Mouse (Mus musculus) brain, embryonic 14.5 days (tissue): Measurements from ENCODE around the gene Kcnk3. TPM values are rescaled to one million over a fixed set of nuclear protein-coding genes. Genes with fewer than 3 reads are reported as not detected.

Experiments used
- DNase-seq: peaks from one replicate; pipeline ENCODE4 v3.0.0-alpha.2; 2011; ENCODE audit warnings: low read depth
- CTCF ChIP-seq: fragments of 200-500 bp; IDR thresholded peaks from 2 replicates; pipeline ENCODE4 v1.5.1; 2012; ENCODE audit warnings: inconsistent platforms, mild to moderate bottlenecking, moderate library complexity, borderline replicate concordance; ENCODE audit not compliant: insufficient read depth, insufficient read length; ENCODE audit errors: extremely low read depth
- POLR2A ChIP-seq: fragments of 200-500 bp; IDR thresholded peaks from 2 replicates; pipeline ENCODE4 v1.6.1; 2012; ENCODE audit warnings: mild to moderate bottlenecking, inconsistent platforms, borderline replicate concordance; ENCODE audit not compliant: poor library complexity, insufficient read depth, insufficient read length, severe bottlenecking; ENCODE audit errors: extremely low read depth
- polyA plus RNA-seq: library from polyadenylated mRNA; depleted of rRNA; stranded (reverse); fragments of >200 nt; gene quantifications from 2 replicates; pipeline ENCODE4 v1.2.3, GENCODE M21; 2012

The Kcnk3 gene
- polyA plus RNA-seq, 1 experiment, result 10.9 TPM

- no peak for TF ChIP-seq CTCF
- TF ChIP-seq POLR2A, result no peak
Observed at GRCm38 (mm10) chr5:30618376-30619003, 30.5 kb downstream of the Kcnk3 start.

DNA sequence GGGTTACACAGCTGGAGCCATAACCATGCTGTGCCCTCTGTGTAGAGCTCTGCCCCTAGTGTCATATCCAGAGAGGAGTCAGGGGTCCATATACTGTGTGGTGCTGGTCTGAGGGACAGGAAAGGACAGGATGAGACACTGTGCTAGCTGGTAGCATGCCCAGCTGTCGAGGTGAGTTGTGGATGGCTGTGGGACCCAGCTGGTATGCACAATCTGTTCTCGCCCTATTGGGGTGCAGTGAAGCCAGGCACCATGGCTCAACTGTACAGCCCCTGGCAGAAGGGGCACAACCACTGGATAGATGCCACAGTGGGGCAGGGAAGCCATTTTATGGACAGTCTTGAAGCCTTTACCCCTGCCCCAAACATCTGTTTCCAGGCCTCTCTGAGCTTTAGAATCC lies 31.2 kb downstream of the Kcnk3 start:
- no peak for DNase-seq
- TF ChIP-seq POLR2A (no peak), CTCF (no peak)

More at GRCm38 (mm10) chr5:30618376-30619003, 30.5 kb downstream of the Kcnk3 start:
- no peak for DNase-seq

- no peak for DNase-seq
Observed at GRCm38 (mm10) chr5:30620567-30620966, 32.6 kb downstream of the Kcnk3 start.

GRCm38 (mm10) chr5:30621211-30621790 lies 33.3 kb downstream of the Kcnk3 start:
- TF ChIP-seq CTCF (no peak), POLR2A (no peak)
- no peak for DNase-seq

More at GRCm38 (mm10) chr5:30620567-30620966, 32.6 kb downstream of the Kcnk3 start:
- TF ChIP-seq POLR2A (no peak), CTCF (no peak)

DNA sequence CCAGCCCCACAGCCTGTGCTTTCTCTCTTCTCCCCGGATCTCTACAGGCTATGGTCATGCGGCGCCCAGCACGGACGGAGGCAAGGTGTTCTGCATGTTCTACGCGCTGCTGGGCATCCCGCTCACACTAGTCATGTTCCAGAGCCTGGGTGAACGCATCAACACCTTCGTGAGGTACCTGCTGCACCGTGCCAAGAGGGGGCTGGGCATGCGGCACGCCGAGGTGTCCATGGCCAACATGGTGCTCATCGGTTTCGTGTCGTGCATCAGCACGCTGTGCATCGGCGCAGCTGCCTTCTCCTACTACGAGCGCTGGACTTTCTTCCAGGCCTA lies 33.8 kb downstream of the Kcnk3 start:
- DNase-seq, result no peak
- TF ChIP-seq POLR2A, result no peak
- TF ChIP-seq CTCF, result no peak

- peak; percentile 52 for DNase-seq
- peak; percentile 8; the same call in 1 of the 2 replicates for TF ChIP-seq CTCF
- TF ChIP-seq POLR2A, result no peak
Observed at GRCm38 (mm10) chr5:30622177-30622840, 34.3 kb downstream of the Kcnk3 start.

- TF ChIP-seq CTCF (no peak), POLR2A (no peak)
- no peak for DNase-seq
Observed at GRCm38 (mm10) chr5:30622841-30623185, 34.8 kb downstream of the Kcnk3 start.

GRCm38 (mm10) chr5:30623380-30623779 lies 35.4 kb downstream of the Kcnk3 start:
- no peak for DNase-seq
- TF ChIP-seq POLR2A (no peak), CTCF (no peak)

DNA sequence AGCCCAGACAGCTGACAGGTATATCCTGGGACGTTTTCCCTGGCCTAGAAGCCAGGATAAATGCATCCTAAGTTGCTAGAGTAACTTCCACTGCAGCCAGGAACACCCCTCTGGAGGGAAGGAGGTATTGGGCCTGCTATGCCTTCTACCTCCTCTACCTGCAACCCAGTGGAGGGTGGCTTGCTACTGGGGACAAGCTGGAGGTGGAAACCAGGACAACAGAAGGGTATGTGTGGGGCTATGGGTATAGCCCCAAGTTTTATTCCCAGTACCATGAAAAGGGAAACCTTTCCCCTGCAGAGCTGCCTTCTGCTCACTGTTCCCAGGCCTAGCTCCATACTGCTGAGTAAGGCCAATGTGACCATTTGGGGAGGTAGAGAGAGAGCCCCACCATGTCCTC lies 36.3 kb downstream of the Kcnk3 start:
- no peak for TF ChIP-seq POLR2A
- no peak for DNase-seq

GRCm38 (mm10) chr5:30624908-30625307 lies 36.9 kb downstream of the Kcnk3 start:
- no peak for DNase-seq
- TF ChIP-seq CTCF (no peak), POLR2A (no peak)

DNA sequence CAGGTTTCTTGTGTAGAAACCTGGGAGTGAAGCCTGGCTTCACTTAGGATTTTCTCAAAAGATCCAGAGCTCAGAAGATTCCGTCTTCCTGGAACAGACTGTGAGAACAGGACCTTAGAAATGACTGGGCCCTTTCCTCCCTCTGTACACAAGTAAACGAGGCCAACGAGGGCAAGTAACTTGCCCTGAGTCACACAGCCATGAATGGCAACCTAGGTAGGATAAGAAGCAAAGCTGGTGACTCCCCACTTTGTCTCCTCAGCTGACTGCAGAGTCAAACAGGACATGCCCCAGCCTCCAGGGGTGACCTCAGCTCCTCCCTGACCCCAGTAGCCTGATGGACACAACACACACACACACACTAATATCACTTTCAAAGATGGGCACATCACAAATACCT lies 37.4 kb downstream of the Kcnk3 start:
- no peak for DNase-seq
- no peak for TF ChIP-seq CTCF
- TF ChIP-seq POLR2A, result no peak

DNA sequence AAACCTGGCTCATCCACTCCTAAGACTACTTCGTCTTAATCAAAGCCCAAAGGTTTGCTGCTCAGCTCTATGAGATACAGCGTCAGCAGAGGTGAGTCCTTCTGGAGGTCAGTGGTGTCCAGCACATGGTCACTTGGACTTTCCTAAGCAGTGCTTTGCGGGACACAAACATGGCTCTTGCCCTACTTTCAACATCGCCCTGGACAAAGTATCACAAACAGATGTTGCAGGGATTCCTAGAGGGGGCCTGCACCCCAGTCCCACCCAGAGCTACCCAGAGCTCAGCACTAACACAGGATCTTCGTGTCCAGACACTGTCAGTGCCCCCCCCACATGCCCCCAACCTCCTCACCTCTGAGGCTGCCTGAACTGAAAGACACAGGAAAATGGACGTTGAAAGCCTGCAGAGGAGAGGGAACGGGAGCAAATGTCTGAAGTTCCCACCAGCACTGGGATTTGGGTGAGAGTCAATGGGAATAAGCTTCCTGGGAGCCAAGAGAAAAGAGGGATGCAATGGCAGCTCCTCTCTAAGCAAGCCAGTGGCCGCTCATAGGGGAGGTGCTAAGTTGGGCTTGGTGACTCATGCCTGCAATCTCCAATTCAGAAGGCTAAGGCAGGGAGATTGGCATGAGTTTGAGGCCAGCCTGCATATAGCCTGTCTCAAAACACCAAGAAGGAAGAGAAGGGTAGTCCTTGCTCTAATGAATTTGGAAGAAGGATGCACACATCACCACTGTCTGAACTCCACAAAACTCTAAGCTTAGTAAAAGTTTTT lies 38.5 kb downstream of the Kcnk3 start:
- TF ChIP-seq POLR2A (no peak), CTCF (no peak)
- no peak for DNase-seq

DNA sequence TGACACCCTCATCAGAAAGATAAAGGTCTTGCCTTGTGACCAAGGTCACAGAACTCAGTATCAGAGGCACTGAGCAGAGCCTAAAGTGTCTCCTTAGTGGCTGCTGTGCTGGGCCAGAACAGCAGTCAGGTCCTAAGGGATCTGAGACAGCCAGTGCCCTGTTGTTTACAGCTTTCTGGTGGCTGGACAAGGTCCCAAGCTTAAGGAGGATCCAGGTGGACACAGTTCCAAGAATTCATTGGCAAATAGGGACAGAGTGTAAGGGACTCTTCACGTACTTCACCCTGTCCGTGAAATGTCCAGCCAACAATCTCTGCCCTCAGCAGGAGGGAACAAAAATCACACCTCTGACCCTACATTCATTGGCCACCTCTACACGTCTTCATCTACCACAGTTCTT lies 40.5 kb downstream of the Kcnk3 start:
- DNase-seq, result no peak
- no peak for TF ChIP-seq POLR2A
